In the genomic region with DNA sequence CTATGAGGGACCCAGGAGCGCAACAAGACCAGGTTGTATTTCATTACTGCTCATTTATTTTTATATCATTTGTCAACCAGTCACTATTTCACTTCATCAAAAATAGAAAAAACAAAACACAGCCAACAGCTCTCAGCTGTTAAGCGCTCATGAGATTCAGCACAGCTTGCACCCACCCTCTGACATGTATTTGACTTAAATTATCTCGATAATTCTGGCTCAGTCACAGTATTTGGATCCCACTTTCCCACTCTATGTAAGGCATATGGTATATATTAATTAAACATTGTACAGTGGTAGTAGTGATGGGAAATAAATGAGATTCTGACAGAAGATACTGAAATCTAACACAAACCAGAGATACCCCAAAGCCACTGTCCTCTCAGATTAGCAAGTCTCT, we compare ENCODE assay signal across 17 mouse cellular contexts.
"Had no signal": no experiment of that assay in that cellular context is flagged by ENCODE, and none has a peak within 500 bp of the region (broad histone marks: within the 10 kb centered on the region; RNA-seq: fewer than 3 reads in every experiment).

No protein-coding gene starts in this region.

- ATAC-seq: liver, postnatal 0 days; lung, postnatal 0 days; midbrain, embryonic 13.5 days; midbrain, embryonic 15.5 days had no signal

- H3K4me3 ChIP-seq: lung, embryonic 15.5 days; megakaryocyte, embryonic 14.5 days; midbrain, embryonic 13.5 days; midbrain, embryonic 15.5 days; neural tube, embryonic 12.5 days; stomach, embryonic 15.5 days had no signal

- H3K9me3 ChIP-seq: lung, embryonic 15.5 days; megakaryocyte, embryonic 14.5 days; midbrain, embryonic 13.5 days; midbrain, embryonic 15.5 days; neural tube, embryonic 12.5 days; stomach, embryonic 15.5 days had no signal

- H3K4me1 ChIP-seq: megakaryocyte, embryonic 14.5 days; midbrain, embryonic 13.5 days; midbrain, embryonic 15.5 days; neural tube, embryonic 12.5 days; stomach, embryonic 15.5 days had no signal

- H3K27me3 ChIP-seq: lung, embryonic 15.5 days; midbrain, embryonic 13.5 days; midbrain, embryonic 15.5 days; neural tube, embryonic 12.5 days; stomach, embryonic 15.5 days had no signal

- DNase-seq: liver, postnatal 0 days; lung, adult 2 months; lung, postnatal 14 days; lung, postnatal 36 days; right cerebral cortex, postnatal 25 days; thymus, adult 2 months; thymus, postnatal 36 days had no signal

- H3K4me2 ChIP-seq: lung, embryonic 15.5 days; midbrain, embryonic 11.5 days; midbrain, embryonic 13.5 days; midbrain, embryonic 15.5 days; neural tube, embryonic 12.5 days; stomach, embryonic 15.5 days had no signal

- H3K9ac ChIP-seq: liver, postnatal 0 days; lung, embryonic 15.5 days; midbrain, embryonic 13.5 days; midbrain, embryonic 15.5 days; neural tube, embryonic 12.5 days; stomach, embryonic 15.5 days had no signal

- H3K36me3 ChIP-seq: lung, embryonic 15.5 days; midbrain, embryonic 13.5 days; midbrain, embryonic 15.5 days; neural tube, embryonic 12.5 days; stomach, embryonic 15.5 days had no signal

- H3K27ac ChIP-seq: lung, embryonic 15.5 days; macrophage; midbrain, embryonic 13.5 days; midbrain, embryonic 15.5 days; neural tube, embryonic 12.5 days; stomach, embryonic 15.5 days; stomach, postnatal 0 days had no signal
